Mouse (Mus musculus) olfactory bulb, adult 2 months (tissue): ENCODE results near the gene Anxa6.

Experiments used
- CTCF ChIP-seq: fragments of 200-500 bp; IDR thresholded peaks from 2 replicates; pipeline ENCODE4 v1.5.1; 2012; ENCODE audit warnings: low read depth, mild to moderate bottlenecking, low read length, moderate library complexity; ENCODE audit not compliant: insufficient read depth
- POLR2A ChIP-seq: fragments of 200-500 bp; IDR thresholded peaks from 2 replicates; pipeline ENCODE4 v1.6.1; 2012; ENCODE audit warnings: mild to moderate bottlenecking, low read depth, low read length, moderate library complexity; ENCODE audit not compliant: insufficient read depth

DNA sequence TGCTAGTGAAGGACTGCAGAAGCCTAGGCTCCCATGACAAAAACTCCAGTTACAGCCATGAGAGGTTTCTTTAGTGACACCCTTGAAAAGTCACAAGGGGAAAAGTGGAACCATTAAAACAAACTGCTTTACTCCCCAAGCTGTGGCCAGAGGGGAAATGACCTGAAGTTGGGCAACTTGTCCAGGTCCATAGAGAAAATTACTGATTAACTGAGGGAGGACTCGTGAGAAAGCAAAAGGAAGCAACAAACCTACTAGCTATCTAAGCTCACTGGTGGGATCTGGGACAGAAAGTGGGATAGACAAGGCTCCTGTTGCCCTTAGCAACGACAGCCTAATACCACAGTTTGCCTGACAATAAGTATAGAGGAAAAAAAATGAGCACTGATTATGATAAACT, 4.7 kb downstream of the Anxa6 start:
- TF ChIP-seq POLR2A (no peak), CTCF (no peak)
